Mouse (Mus musculus) liver (tissue): ENCODE results near the gene Mrps22.
A peak's percentile ranks its signal among the peaks of the same experiment; 100 is the strongest.

Experiments used
- DNase-seq: peaks from one replicate; pipeline ENCODE4 v3.0.0-alpha.2; 2020; ENCODE audit warnings: mixed read lengths

Gene Mrps22

DNA sequence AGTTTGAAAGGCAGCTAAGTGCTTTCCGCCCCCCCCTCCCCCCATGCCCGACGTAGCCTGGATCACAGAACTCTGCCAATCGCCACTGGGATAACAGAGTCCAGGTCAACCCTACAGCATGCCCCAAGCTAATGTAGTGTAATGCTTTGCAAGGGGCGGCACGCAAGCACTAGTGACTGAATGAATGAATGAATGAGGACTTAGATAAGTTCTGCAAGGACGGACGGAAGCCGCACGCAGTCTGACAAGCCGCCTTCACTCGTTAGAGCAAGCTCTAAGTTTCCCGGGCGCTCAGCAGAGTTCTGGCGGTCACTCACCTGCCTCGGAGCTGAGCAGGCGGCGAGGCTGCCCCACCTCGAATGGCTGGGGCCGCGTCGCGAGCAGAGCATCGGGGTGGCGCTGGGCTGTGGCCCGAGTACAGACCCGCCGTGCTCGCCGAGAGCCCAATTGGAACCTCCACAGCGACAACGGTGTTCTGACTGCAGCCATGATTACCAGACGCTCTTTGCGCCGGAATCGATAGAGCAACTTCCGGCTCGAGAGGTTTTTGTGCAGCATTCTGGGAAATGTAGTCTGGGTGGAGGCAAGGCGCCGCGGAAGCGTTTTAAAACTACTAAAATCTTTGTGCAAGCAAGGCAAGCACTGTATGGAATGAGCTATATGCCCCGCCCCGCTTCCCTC, at the start of gene Mrps22:
TSS of gene Mrps22 (minus strand) at position 505 of the 681 bp plus-strand sequence.
- peak; percentile 80 for DNase-seq

DNA sequence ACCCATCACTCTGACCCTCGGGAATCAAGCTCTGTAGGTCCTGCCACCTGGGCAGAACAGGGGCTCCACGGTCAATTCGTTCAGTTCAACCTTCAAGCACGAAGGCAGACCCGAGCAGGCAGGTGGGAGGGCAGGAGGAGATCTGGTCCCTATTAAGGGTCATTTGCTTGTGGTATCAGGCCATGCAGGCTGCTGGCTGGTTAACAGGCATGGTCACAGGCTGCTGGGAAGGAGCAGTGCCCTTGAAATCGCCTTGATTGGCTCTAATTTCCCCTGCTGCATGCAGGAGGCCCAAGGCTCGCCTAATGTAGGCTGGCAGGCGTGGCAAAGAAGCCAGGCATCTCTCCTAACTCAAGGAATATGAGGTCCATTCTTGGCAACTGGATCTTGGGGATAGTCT, 49.1 kb upstream of the Mrps22 start:
- no peak for DNase-seq

DNA sequence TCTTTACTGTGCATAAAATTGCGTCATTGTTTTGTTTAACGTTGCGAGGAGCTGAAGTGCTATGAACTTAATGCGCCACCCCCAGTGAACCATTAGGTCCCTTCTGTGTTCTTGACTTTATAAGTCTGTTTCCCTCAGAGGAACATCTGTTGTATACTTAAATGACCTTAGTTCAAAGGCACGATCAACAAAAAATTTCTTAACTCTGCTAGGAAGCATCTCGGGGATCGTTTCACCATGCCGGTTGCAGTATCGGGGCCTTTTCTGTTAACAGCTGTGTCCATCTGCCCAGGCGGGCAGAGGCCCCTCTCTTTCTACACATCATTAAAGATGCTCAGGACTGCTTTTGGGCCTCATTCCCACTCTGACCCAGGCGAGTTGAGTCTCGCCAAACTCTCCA, 46.0 kb upstream of the Mrps22 start:
- no peak for DNase-seq

DNA sequence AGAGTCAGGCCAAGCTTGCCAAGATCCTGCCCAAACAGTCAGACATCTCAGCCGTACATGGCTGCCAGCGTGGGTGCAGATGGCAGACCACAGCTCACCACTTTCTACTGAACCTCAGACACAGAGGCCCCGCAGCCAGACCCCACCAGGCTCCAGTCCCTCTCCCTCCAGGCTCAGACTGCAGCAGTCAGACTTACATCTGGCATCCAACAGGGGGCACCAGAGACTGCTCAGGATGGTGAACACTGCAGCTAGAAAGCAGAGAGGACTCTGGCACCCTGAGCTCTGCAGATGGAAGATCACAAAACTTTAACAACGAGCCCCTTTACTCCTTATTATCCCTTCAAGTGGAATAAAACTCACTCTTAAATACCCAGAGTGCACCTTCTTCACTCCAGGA, 44.3 kb upstream of the Mrps22 start:
- peak; percentile 61 for DNase-seq

DNA sequence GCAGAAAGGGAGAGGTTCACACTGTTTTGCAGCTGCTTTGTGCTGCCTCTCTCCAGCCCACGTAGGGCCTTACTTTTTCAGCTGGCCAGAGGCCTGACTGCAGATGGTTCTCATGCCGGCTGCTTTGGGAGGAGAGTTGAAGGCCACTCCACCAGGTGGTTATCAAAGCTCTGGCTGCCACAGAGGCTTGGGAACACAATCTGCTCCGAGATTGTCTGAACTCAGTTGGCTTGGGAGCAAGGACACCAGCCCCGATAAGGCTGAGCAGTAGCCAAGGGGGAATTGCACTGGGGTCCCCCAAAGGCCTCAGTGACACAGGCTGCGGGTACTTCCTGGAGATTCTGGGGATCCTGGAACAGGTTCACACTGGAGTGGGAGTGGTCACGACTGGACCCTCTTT, 40.7 kb upstream of the Mrps22 start:
- DNase-seq = no peak

DNA sequence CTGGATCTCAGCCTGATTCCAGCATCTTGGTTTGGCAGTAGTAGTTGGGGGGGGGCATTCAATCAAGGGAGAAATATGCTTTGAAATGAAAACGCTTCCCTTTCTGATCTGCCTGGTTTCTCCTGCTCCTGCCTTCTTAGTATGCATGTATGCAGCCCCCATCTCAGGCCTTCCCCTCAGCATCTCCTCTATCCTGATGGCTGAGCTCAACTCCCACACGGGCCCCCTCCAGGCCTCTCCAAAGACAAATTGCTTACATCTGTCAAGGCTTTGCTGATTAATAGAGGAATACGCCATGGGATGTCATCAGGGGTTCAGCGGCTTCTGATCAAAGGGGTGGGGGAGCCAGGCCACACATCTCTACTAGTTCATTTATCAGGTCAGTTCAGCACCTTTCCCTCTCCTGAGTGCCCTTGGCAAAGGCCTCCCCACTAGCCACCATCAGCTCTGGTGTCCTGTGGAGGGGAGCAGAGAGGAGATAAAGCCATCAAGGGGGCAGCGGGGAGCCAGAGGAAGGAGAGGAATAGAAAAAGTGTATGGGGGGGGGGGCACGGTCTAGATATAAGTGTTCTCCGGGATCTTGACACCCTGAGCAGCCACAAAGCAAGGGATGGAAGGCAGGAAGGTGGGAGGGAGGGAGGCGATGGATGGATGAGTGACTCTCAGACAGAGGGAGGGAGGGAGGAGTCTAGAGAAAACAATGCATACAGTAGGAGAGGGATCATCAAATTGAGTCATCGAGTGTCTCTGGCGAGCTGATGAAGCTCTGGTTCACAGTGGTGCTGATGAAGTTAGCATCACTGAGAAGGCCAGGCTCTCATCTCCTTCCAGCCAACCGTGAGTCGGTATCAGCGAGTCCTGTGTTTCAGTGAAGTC, 32.1 kb upstream of the Mrps22 start:
- DNase-seq = no peak

DNA sequence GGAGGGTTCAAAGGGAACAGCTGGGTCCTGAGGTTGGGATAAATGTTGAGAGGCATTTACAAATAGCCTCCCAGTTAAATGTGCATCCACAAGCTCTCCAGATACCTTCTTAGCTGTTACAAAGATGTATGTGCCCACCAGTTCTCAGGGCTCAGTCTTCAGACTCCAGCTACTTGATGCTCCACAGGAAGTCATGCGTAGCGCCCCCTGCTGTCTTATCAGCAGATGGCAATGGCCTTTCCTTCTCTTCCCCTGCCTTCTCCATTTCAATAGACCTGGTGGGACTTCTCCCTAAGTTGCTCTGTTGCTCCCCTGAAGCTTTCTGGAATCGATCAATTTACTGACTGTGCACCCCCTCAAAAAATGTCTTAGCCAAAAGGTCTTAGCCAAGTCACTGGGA, 27.0 kb upstream of the Mrps22 start:
- peak; percentile 27 for DNase-seq

DNA sequence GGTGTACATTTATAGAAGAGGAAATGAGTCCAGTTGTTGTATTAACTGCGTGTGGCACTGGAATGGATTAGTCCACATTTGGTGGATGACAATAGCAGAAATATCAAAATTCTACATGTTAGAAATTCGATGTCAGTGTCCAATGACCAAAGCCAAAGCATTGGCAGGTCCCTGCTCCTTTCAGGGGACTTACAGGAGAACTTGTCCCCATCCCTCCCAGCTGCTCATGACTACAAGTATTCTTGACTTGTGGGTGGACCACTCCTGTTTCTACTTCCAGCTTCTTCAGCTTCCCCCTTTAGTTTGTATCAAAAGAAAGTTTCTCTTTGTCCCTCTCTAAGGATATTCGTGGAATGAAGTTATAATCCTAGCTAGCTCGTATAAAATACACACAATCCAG, 3.4 kb upstream of the Mrps22 start:
- DNase-seq = no peak

DNA sequence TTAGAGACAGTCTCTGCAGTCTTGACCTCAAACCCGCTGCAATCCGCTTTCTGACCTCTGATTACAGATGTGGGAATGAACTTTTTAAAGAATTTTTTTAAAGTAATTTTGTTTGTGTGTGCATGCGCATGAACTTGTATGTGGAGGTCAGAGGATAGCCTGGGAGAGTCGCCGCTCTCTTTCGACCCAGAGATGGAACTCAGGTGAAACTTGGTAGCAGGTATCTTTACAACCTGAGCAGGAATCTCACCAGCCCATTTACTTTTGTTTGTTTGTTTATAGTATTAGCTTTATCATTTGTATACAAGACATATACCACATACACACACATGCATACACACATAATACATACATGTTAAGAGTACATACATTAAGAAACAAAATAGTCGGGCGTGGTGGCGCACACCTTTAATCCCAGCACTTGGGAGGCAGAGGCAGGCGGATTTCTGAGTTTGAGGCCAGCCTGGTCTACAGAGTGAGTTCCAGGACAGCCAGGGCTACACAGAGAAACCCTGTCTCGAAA, 438 bp upstream of the Mrps22 start:
- DNase-seq = no peak

DNA sequence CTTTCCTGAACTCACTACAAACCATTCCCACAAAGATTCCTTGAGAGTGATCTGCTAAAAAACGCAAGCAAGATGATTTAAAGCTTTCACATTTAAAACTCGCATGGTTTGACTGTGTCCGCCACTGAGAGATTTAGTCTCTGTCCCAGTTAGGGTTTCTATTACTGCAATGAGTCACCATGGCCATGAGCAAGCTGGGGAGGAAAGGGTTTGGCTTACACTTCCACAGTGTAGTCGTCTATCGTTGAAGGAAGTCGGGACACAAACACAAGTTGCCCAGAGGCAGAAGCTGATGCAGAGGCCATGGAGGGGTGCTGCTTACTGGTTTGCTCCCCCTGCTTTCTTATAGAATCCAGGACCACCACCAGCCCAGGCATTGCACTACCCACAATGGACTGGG, 1.4 kb downstream of the Mrps22 start:
- DNase-seq = no peak

DNA sequence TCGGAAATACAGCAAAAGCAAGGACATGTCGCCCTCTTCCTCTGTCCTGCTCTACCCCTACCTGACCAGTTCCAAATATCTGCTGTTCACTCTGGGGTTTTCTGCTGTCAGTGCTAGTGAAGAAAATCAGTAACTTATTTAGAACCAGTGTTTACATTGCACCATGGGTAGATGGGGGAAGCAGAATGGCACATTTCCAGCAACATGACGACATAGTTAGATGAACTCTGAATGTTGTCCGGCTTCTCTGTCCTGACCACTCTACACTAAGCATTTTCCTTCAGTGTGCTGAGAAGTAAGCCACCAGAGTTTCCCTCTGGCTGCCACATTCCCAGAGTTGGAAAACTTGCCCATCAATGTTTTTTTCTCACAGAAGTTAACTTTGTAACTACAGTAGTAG, 17.6 kb downstream of the Mrps22 start:
- DNase-seq = no peak

DNA sequence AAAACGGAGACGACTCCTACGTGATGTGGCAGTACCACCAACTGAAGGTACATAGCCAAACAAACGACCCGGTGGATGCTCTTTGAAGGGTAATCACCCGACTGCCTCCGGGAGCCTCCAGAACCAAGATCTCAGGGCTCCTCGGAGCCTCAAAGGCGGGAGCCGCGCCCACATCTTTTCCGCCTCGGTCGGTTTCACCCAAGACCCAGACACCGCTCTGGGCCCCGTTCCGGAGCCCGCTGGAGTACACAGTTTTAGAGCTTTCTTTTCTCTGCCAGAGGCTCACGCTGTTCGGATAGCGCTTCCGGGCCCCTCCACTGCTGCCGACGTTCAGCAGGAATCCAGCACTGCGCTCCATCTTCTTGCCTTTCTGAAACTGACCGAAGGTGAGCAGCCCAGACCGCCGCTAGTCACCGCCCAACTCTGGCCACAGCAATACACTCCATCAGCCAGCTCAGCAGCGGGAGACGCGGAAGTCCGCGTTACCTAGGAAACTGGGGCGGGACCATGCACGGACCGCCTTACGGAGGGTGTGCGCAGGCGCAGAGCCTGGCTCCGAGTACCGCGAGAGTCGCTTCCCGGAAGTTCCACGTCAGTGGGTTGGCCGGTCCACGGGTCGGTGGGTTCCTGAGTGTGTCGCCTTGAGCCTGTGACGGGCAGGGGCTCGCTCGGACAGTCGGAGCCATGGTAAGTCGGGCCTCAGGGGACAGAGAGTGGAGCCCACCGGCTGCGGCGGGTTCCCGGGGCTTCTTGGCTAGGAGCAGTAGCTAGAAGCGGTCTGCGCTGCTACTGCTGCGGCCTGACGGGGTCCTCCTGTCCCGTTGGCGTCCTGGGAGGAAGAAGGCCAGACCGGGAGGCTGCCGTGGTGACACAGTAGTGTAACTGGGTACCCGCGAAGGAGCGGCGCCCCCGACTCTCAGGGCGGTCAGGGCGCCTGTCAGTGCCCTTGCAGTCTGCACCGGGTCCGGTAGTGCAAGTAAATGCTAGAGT, 38.0 kb downstream of the Mrps22 start, which contains the start of gene Copb2:
TSS of gene Copb2 (plus strand) at position 585 of the 990 bp plus-strand sequence.
- peak; percentile 98 for DNase-seq

DNA sequence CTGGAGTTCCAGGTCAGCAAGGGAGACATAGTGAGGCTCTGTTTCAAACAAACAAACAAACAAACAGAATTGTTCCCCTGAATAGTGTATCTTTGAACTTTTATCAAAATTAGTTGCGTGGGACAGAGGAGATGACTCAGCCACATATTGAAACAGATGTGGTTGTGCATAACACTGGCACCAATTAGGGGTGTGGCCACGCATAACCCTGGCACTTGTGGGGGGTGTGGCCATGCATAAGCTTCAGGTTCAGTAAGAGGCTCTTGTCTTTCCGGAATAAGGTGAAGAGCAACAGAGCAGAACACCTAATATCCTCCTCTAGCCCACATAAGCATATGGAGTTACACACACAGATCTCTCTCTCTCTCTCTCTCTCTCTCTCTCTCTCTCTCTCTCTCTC, 57.4 kb downstream of the Mrps22 start:
- DNase-seq = no peak
